Mouse (Mus musculus) forebrain, embryonic 12.5 days (tissue): ENCODE measurements around the gene Gtf2h4. TPM values are rescaled to one million over a fixed set of nuclear protein-coding genes. Genes with fewer than 3 reads are reported as not detected.

Experiments used
- polyA plus RNA-seq: library from polyadenylated mRNA; unstranded; fragments of >200 nt; fragmentation: Nextera tagmentation; extraction: Ambion mirVana; gene quantifications from 2 replicates; pipeline ENCODE4 v1.2.1, GENCODE M21; 2016

Gene Gtf2h4
- polyA plus RNA-seq, 1 experiment from 2014 or later: 39.0 TPM

Other genes starting within 250 kb of the Gtf2h4 start
- gene H2-Q6, start 248.9 kb downstream of the Gtf2h4 start, polyA plus RNA-seq: 0.23 and 0.34 TPM in 2 replicates
- 5.1 and 5.6 TPM in 2 replicates for gene H2-Q7, start 234.6 kb downstream of the Gtf2h4 start, polyA plus RNA-seq
- 0.04 TPM in 1 of 2 replicates, not detected in the other for gene H2-Q10, start 203.7 kb downstream of the Gtf2h4 start, polyA plus RNA-seq
- 0.14 TPM in 1 of 2 replicates, not detected in the other for gene Pou5f1, start 167.7 kb downstream of the Gtf2h4 start, polyA plus RNA-seq
- gene Tcf19, start 156.9 kb downstream of the Gtf2h4 start, polyA plus RNA-seq: 53.4 and 59.0 TPM in 2 replicates
- gene Cchcr1, start 156.6 kb downstream of the Gtf2h4 start, polyA plus RNA-seq: 19.0 and 19.1 TPM in 2 replicates
- gene Psors1c2, start 140.5 kb downstream of the Gtf2h4 start, polyA plus RNA-seq: 1.1 and 1.5 TPM in 2 replicates
- not detected in 2 replicates for gene Cdsn, start 121.6 kb downstream of the Gtf2h4 start, polyA plus RNA-seq
- not detected in 2 replicates for gene 2300002M23Rik, start 106.3 kb downstream of the Gtf2h4 start, polyA plus RNA-seq
- gene Sfta2, start 72.2 kb downstream of the Gtf2h4 start, polyA plus RNA-seq: not detected in 2 replicates
- gene Gm9573, start 47.1 kb downstream of the Gtf2h4 start, polyA plus RNA-seq: not detected in 2 replicates
- 0.09 TPM in 1 of 2 replicates, not detected in the other for gene Mucl3, start 30.0 kb downstream of the Gtf2h4 start, polyA plus RNA-seq
- gene Vars2, start 6.1 kb downstream of the Gtf2h4 start, polyA plus RNA-seq: 16.8 and 22.3 TPM in 2 replicates
- 176 and 185 TPM in 2 replicates for gene Ddr1, start 30.9 kb upstream of the Gtf2h4 start, polyA plus RNA-seq
- gene Ier3, start 147.9 kb upstream of the Gtf2h4 start, polyA plus RNA-seq: 4.9 and 5.3 TPM in 2 replicates
- gene Flot1, start 149.5 kb upstream of the Gtf2h4 start, polyA plus RNA-seq: 53.7 and 56.0 TPM in 2 replicates
- gene Tubb5, start 164.6 kb upstream of the Gtf2h4 start, polyA plus RNA-seq: 1,541 and 1,619 TPM in 2 replicates
- 22.3 and 26.1 TPM in 2 replicates for gene Mdc1, start 167.8 kb upstream of the Gtf2h4 start, polyA plus RNA-seq
- 56.2 and 60.5 TPM in 2 replicates for gene Nrm, start 187.6 kb upstream of the Gtf2h4 start, polyA plus RNA-seq
- gene Ppp1r18, start 191.9 kb upstream of the Gtf2h4 start, polyA plus RNA-seq: 23.7 and 24.3 TPM in 2 replicates
- gene Dhx16, start 206.1 kb upstream of the Gtf2h4 start, polyA plus RNA-seq: 48.0 and 54.8 TPM in 2 replicates
- gene 2310061I04Rik, start 223.7 kb upstream of the Gtf2h4 start, polyA plus RNA-seq: 26.7 and 29.4 TPM in 2 replicates
- gene Atat1, start 236.3 kb upstream of the Gtf2h4 start, polyA plus RNA-seq: 277 and 280 TPM in 2 replicates
- 56.2 and 56.6 TPM in 2 replicates for gene Mrps18b, start 242.7 kb upstream of the Gtf2h4 start, polyA plus RNA-seq
- gene Ppp1r10, start 242.7 kb upstream of the Gtf2h4 start, polyA plus RNA-seq: 65.4 and 70.4 TPM in 2 replicates